Mouse (Mus musculus): ENCODE results near the gene Zfp106.

- TF ChIP-seq POLR2A (IDR thresholded peaks at IDR 0.05; ENCODE audit: extremely low read depth, insufficient read depth, low read length) (no peak), CTCF (IDR thresholded peaks at IDR 0.05; ENCODE audit: extremely low read depth, insufficient read depth, low read length) (no peak)
These were observed 80.9 kb downstream of the Zfp106 start for GRCm38 (mm10) chr2:120482506-120483389.
